Mouse (Mus musculus): Measurements from ENCODE around the gene Piezo1. TPM values are rescaled to one million over a fixed set of nuclear protein-coding genes. Genes with fewer than 3 reads are reported as not detected.

The Piezo1 gene
- total and polyA plus RNA-seq, 3 experiments, result 14.0 to 48.5 (median 14.8) TPM

- peak; percentile 87 to 89 for DNase-seq
- H3K79me2 ChIP-seq (replicated peaks; ENCODE audit: control insufficient read depth, insufficient read depth, low read length), result no peaks in the 10 kb centered on the region
- H3K4me1 ChIP-seq (ENCODE audit: control insufficient read depth, insufficient read depth, low read length), result peaks cover 4% of the 10 kb centered on the region; the same call in 1 of the 2 replicates
- H3K36me3 ChIP-seq (ENCODE audit: control insufficient read depth, insufficient read depth, low read length), result no peaks in the 10 kb centered on the region
- H3K9ac ChIP-seq (ENCODE audit: low read depth, low read length), result peak within 1 kb of the TSS; percentile 86
- H3K27ac ChIP-seq, result peak within 1 kb of the TSS; percentile 94
- H3K27me3 ChIP-seq (ENCODE audit: control insufficient read depth, insufficient read depth, low read length), result no peaks in the 10 kb centered on the region
- 5% methylated on average over 45 of the region's 45 CpGs for WGBS
- H3K4me3 ChIP-seq, result peak within 1 kb of the TSS; percentile 75
- intact Hi-C loops (cut with DNase I), result loop anchor here (2.0 kb wide), 1 partner anchor 66 kb away; no protein-coding TSS in a partner anchor
- no peak; the same call in 1 of the 2 replicates for TF ChIP-seq EP300 (IDR thresholded peaks at IDR 0.05; ENCODE audit: insufficient read depth, low read depth, low read length)
- TF ChIP-seq POLR2A (IDR thresholded peaks at IDR 0.05; ENCODE audit: insufficient read depth, low read depth, low read length), result peak; percentile 80
These were observed 118.5 kb downstream of the Piezo1 start, which contains the start of gene Cyba for GRCm38 (mm10) chr8:122432443-122433268. Gene Cyba, minus strand, starts transcription at chr8:122432930.

Small RNA genes within 50 kb of the gene (microRNA-seq; reads per million reads assigned to microRNA genes)
- gene Gm24366, result 0 reads per million in 2 experiments

Other genes starting within 250 kb of the Piezo1 start
- not detected for gene Trhr2, start 190.6 kb downstream of the Piezo1 start, total RNA-seq (2021)
- not detected in 2 replicates for gene Trhr2, start 190.6 kb downstream of the Piezo1 start, polyA plus RNA-seq (2012; rRNA removed)
- gene Zc3h18, start 174.7 kb downstream of the Piezo1 start, total RNA-seq (2021), result 10 to 100 TPM; 21.8 to 22.1 TPM
- 11.2 and 15.8 TPM in 2 replicates for gene Zc3h18, start 174.7 kb downstream of the Piezo1 start, polyA plus RNA-seq (2012; rRNA removed)
- not detected for gene Il17c, start 129.3 kb downstream of the Piezo1 start, total RNA-seq (2021)
- gene Il17c, start 129.3 kb downstream of the Piezo1 start, polyA plus RNA-seq (2012; rRNA removed), result not detected in 2 replicates
- gene Cyba, start 118.4 kb downstream of the Piezo1 start, total RNA-seq (2021), result 10 to 100 TPM; 41.2 to 43.9 TPM
- 62.1 and 92.8 TPM in 2 replicates for gene Cyba, start 118.4 kb downstream of the Piezo1 start, polyA plus RNA-seq (2012; rRNA removed)
- gene Mvd, start 107.9 kb downstream of the Piezo1 start, total RNA-seq (2021), result 1 to 10 TPM; 4.0 to 5.6 TPM
- 8.5 and 9.0 TPM in 2 replicates for gene Mvd, start 107.9 kb downstream of the Piezo1 start, polyA plus RNA-seq (2012; rRNA removed)
- gene Snai3, start 90.6 kb downstream of the Piezo1 start, total RNA-seq (2021), result 1 to 10 TPM; 1.6 to 8.1 TPM
- 6.8 and 8.2 TPM in 2 replicates for gene Snai3, start 90.6 kb downstream of the Piezo1 start, polyA plus RNA-seq (2012; rRNA removed)
- 10 to 100 TPM; 36.9 to 41.6 TPM for gene Rnf166, start 75.3 kb downstream of the Piezo1 start, total RNA-seq (2021)
- gene Rnf166, start 75.3 kb downstream of the Piezo1 start, polyA plus RNA-seq (2012; rRNA removed), result 91.3 and 99.4 TPM in 2 replicates
- 1 to 10 TPM; 5.6 to 7.7 TPM for gene Ctu2, start 75.2 kb downstream of the Piezo1 start, total RNA-seq (2021)
- gene Ctu2, start 75.2 kb downstream of the Piezo1 start, polyA plus RNA-seq (2012; rRNA removed), result 12.3 and 15.8 TPM in 2 replicates
- 1 to 10 TPM; 2.0 to 2.7 TPM for gene Cdt1, start 16.7 kb upstream of the Piezo1 start, total RNA-seq (2021)
- 3.2 and 3.5 TPM in 2 replicates for gene Cdt1, start 16.7 kb upstream of the Piezo1 start, polyA plus RNA-seq (2012; rRNA removed)
- 10 to 100 TPM; 36.6 to 38.5 TPM for gene Aprt, start 25.6 kb upstream of the Piezo1 start, total RNA-seq (2021)
- gene Aprt, start 25.6 kb upstream of the Piezo1 start, polyA plus RNA-seq (2012; rRNA removed), result 42.1 and 45.1 TPM in 2 replicates
- gene Galns, start 60.1 kb upstream of the Piezo1 start, total RNA-seq (2021), result 1 to 10 TPM; 3.1 to 3.2 TPM
- 4.9 and 5.0 TPM in 2 replicates for gene Galns, start 60.1 kb upstream of the Piezo1 start, polyA plus RNA-seq (2012; rRNA removed)
- 10 to 100 TPM; 58.6 to 65.4 TPM for gene Trappc2l, start 60.3 kb upstream of the Piezo1 start, total RNA-seq (2021)
- gene Trappc2l, start 60.3 kb upstream of the Piezo1 start, polyA plus RNA-seq (2012; rRNA removed), result 161 and 207 TPM in 2 replicates
- under 1 TPM in 1 of 2 experiments, not detected in 1; 0.52 TPM for gene Pabpn1l, start 71.4 kb upstream of the Piezo1 start, total RNA-seq (2021)
- 0.10 TPM in 1 of 2 replicates, not detected in the other for gene Pabpn1l, start 71.4 kb upstream of the Piezo1 start, polyA plus RNA-seq (2012; rRNA removed)
- 10 to 100 TPM; 21.8 to 22.3 TPM for gene Cbfa2t3, start 147.8 kb upstream of the Piezo1 start, total RNA-seq (2021)
- 10.2 and 10.9 TPM in 2 replicates for gene Cbfa2t3, start 147.8 kb upstream of the Piezo1 start, polyA plus RNA-seq (2012; rRNA removed)
- gene Acsf3, start 224.2 kb upstream of the Piezo1 start, total RNA-seq (2021), result 10 to 100 TPM; 25.1 to 29.6 TPM
- gene Acsf3, start 224.2 kb upstream of the Piezo1 start, polyA plus RNA-seq (2012; rRNA removed), result 25.6 and 33.6 TPM in 2 replicates